Mouse (Mus musculus) cortical plate, adult 2 months (tissue): Measurements from ENCODE around the gene Fryl.

Source experiments
- CTCF ChIP-seq: fragments of 200-500 bp; IDR thresholded peaks from 2 replicates; pipeline ENCODE4 v1.5.1; 2011; ENCODE audit warnings: mild to moderate bottlenecking, control low read depth, low read length; ENCODE audit not compliant: insufficient read depth; ENCODE audit errors: extremely low read depth
- POLR2A ChIP-seq: fragments of 200-500 bp; IDR thresholded peaks from 2 replicates; pipeline ENCODE4 v1.6.1; 2011; ENCODE audit warnings: mild to moderate bottlenecking, low read length, control low read depth; ENCODE audit not compliant: insufficient read depth; ENCODE audit errors: extremely low read depth

DNA sequence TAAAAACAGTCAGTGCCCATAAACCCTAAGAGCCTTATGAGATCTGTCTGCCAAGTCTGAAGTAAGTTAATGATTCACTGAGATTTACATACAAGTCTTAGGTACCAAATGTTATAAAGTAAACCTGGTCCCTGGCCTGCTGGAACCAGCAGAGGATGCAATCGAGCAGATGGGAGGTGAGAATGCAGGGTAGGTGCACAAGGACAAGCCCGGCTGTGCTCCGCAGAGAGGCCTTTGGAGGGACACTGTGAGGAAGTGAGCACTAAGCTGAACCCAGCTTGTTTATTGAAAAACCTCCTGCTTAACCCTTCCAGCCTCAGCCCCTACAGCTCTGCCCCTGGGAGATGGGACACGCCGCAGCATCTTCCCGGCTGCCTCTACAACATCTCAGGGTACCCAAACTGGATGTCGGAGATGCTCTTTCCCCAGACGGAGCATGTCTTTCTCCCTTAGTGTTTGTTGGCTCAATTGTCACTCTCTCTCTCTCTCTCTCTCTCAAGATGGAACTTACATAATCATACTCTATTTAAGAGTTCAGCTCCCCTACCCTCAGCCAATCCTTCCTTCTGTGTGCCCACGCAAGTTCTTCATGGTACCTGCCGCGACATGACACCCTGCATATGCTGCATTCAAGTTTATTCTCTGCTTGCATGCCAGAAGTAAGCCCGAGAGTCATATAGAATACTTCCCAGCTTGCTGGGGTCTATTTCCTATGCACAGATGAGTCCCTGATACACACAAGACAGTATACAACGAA lies 136.3 kb downstream of the Fryl start:
- TF ChIP-seq CTCF = no peak
- TF ChIP-seq POLR2A = no peak
